Mouse (Mus musculus) cerebellum, adult 8-10 months (tissue): ENCODE data around the gene Vgll4.

Experiments
- DNase-seq: peaks from one replicate; pipeline ENCODE4 v3.0.0; 2022

Vgll4 gene

DNA sequence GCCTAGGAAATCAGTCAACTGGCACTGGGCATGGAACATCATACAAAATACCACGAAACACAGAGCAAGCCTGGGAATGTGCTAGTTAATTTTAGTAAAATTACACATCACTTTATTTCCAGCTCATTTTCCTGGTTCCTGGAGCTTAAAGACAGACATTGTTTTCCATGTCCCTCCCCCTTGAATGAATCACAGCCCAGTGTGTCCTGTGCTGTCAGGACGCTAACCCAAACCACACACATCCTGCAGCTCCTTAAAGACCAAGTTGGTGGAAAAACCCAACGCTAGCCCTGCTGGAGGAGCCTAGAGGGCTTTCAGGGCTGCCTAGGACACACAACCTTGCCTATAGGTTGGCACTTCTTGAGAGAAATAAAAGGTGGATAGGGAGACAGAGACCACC is 103.7 kb downstream of the Vgll4 start:
- DNase-seq, result no peak

DNA sequence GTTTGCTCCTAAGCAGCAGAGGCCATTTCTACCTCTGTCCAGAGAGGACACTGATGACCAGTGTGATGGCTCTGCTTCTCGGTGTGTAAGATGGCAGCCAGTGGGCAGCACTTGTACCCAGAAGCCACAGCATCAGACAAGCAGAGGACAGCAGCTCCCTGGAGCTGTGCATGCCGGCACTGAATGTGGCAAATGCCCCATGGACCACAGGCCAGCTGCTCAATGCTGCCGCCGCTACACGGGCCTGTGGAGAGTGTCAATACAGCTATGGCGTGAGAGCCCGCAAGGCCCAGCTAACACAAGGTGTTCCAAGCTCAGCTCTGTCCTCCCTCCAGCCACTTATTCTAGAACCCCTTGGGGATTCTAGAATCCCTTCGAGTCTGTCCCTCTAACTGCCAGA is 105.4 kb downstream of the Vgll4 start:
- DNase-seq, result no peak

DNA sequence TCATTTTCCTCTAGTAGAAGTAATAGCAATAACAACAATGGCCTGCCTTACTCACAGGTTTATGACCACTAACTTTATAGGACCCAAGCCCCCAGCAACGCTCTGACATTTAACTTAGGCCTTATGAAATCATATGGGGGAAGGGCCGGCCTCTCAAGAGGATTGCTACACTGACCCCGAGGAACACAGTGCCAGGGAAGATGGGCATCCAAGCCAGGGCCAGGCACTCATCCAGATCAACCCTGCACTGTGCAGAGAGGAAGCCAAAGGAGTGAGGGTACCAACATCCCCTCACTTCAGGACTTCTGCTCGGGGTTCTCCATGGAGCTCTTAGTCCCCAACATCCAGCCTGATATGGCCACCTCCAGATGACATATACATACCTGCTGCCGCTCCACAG is 106.3 kb downstream of the Vgll4 start:
- no peak for DNase-seq

DNA sequence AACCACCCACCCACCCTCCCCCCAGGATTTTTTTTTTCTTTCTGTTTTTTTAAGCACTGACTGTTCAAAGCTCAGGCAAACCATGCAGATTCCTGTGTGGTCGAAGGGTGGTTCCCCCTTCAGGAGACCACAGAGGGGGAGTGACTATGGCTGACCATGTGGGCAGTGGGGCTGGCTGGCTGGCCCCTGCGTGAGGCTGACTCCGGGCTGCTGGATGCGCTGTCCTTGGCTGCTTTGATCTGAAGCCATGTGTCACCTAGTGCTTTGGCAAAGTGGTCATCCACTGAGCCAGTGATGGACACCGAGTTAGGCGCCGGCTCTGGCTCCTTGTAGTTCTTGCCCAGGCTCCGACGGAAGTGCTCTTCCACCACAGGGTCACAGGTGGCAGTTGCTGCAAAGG is 107.7 kb downstream of the Vgll4 start:
- no peak for DNase-seq

DNA sequence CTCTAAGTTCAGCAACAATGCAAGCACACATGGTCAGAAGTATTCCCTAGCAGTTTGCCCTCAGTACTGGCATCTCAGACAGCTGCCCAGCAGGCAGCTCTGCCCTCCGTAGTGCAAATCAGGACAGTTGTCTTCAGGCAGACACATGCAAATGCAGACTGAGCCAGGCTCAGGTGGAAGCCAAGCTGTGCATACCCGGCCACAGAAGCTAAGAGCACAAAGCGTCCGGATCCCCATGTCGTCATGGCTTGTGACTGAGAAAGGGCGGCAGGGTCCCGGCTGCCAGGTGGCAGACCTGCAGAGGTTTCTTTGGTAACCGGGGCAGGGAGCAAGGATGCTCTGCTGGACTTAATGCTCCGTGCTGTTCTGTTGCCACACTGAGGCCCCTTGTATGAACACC is 108.2 kb downstream of the Vgll4 start:
- peak; percentile 61 for DNase-seq

DNA sequence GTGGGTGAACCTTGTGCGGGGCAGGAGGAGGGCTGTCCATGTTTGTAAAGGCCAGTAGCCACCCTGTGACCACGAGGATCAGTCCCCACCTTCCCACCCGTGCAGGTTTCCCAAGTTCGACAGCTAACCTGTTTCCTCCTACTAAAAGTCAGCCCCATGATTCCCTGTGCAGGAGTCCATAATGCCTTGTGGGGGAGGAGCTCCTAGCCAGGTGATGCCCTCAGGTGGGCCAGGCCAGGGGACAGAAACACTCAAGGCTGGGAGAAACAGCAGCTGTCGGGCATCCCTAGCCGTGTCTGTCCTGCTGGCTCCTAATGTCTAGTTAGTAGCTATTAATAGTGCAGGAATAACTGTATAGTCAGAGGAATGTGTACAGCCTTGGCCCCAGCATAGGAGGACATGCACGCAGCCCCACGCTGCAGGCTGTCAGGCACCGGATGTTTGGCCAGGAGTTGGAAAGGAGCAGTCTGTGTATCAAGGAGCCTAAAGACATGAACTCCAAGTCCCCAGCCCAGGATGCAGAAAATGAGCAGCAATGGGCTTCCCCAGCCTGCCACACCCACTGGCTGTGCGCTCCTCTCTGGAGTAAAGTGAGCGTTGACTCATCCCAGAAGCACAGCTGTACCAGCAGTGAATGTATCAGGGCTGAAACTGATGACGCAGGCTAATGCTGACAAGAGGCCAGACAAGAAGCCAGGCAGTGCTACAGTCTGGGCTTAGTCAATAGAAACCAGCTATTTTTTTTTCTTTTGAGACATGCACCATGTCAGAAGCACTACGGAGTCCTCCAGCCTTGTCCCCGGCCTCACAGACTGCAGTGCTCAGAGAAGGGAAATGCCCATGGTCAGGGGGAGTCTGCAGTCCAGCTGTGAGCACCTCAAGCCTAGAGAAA is 108.9 kb downstream of the Vgll4 start:
- no peak for DNase-seq

DNA sequence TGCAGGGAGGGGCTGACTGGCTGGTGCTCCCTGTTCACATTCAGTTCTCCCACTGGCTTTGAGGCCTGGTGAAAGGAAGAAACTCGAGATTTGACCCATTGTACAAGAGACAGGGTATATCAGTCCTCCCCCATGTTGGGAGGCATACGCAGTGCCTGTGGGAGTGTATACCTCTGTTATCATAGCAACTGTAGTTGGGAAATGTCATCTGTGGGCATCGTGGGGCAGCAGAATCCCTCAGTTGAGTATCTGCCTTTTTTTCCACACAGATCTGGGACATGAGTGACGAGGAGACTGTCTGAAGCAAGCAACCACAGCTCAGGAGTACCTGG is 111.1 kb downstream of the Vgll4 start:
- no peak for DNase-seq

DNA sequence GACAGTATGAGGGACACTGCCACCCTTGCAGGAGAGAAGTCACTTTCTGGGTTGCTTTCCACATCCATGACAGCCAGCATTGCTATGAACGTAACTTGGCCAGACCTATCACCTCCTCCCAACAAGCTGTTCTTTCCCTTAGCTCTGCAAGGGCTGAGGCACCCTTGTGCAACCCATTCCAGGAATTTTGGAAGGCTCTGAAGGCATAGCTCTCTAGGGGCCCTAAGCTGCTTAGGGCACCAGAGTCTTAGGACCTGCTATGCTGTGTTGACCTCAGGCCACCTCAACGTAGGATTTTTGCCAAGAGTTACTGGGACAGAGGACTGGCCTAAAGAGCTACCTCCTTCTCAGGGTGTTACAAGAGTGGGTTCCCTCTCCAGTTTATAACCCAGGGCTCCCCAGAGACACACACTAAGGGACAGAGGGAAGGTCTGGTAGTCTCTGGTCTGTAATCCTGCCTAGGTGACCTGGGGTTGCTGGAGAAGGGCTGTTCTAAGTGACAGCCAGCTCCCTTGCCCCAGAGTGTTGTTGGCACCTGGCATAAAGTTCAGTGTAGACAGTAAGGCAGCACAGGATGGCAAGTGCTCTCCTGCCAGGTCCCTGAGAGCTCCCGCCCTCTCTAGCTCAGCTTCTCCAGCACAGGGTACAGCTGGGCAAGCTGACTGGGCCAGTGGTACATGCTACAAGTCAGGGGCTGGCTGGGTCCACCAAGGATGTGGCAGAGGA is 111.6 kb downstream of the Vgll4 start:
- DNase-seq, result no peak

DNA sequence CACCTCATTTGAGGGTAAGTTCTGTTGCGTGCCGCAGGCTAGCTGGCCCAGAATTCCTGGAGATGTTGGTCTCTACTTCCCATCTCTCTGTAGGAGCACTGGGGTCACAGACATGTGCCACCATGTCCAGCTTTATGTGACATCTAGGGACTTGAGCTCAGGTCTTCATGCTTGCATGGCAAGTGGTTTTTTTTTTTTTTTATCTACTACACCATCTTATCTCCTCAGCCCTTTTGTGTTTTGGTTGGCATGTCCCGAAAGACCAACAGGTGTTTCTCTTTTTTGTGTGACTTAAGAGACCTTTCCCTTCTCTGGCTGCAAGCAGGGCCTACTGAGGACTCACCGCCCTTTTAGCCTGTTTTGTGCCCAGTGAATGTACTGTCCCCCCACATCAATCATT is 113.3 kb downstream of the Vgll4 start:
- DNase-seq, result no peak

DNA sequence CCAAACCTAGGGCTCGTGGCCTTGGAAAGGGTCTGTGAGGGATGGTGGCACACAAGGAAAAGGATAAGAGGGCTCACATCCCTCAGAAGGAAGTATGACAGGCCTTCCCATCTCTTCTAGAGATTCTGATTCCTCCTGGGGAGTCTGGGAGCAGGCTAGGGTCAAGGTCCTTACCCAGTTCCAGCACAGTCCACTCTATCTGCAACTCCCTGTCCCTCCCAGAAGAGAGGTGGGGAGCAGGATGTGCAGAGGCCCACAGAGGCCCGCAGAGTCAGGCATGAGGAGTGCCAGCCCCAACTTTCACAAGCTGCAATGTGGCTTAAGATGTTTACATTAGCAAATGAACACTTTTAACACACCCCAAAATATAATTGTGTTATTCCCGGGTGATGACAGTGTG is 114.2 kb downstream of the Vgll4 start:
- DNase-seq, result no peak

DNA sequence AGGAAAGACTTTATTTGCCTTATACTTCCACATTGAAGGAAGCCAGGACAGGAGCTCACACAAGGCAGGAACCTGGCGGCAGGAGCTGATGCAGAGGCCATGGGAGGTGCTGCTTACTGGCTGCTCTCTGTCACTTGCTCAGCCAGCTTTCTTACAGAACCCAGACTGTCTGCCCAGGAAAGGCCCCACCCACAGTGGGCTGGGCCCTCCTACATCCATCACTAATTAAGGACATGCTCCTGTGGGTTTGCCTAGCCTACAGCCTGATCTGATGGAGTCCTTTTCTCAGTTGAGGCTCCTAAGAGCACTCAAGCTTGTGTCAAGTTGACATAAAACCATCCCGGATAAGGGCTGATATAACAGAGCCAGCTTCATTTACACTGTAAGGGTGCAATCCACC is 115.4 kb downstream of the Vgll4 start:
- DNase-seq, result no peak

DNA sequence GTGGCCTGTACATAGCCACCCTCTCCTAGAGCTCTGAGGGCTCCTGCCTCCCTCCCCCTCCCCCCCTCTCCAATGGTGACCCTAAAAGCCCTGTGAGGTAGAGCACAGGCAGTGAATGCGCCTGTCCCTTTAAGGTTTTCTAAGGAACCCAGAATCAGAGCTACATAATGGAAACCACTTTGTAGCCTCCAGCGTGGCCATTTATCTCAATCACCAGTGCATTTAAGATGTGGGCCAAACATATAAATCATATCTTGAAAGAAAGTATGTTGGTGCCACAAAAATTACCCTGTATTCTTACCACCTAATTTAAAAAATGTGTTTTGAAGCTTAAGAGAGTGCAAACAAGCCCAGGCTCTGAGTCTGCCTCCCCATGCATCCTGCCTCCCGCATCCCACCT is 117.1 kb downstream of the Vgll4 start:
- no peak for DNase-seq

DNA sequence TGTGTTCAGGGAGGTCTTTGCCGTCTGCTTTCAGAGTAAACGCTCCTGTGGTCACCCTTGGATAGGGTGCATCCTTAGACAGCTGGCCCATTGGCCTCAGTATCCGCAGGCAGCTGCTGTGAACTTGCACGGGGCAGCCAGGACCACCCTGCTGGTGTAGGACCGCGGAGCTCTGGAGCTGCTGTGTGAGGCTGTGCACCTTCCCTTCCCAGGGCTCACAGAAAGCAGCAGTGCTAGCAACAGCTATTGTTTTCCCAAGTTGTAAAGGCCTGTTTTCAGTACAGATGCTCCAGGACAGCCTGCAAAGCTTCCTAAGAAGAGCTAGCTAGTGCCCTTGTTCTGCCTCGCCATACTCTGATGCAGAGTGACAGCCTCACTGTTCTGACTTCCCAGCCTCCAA is 118.1 kb downstream of the Vgll4 start:
- DNase-seq, result no peak

DNA sequence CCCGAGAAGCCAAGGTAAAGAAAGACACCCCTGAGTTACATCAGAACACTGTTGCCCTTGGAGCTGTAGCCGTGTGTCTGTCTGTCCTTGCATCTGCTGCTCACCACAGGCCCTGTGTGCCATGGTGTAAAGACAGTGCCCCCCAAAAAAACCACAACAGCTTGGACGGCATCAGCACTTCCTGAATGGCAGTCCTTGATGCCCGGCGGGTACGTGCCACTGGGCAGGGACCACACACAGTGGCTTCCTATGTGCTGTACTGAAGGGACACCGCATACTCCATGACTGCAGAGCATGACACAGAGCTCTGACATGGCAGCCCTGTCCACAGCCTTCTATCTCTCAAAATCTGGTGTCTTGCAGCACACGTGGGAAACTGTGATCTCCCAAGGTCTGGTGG is 120.0 kb downstream of the Vgll4 start:
- no peak for DNase-seq

DNA sequence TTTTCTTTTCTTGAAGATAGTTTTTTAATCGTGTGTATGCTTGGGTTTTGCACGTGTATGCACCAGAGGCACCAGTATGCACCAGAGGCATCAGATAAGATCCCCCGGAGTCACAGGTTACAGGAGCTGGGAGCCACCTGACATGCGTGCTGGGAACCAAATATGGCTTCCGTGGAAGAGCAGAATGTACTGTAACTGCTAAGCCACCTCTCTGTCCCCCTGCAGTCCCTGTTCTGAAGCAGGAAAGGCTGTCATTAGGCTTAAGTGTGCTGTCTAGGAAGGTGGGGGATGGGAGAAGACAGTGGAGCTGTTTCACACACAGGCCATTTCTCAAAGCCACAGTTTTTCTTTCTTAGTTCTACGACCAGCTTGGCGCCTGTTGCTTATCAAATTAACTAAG is 121.0 kb downstream of the Vgll4 start:
- DNase-seq, result no peak

DNA sequence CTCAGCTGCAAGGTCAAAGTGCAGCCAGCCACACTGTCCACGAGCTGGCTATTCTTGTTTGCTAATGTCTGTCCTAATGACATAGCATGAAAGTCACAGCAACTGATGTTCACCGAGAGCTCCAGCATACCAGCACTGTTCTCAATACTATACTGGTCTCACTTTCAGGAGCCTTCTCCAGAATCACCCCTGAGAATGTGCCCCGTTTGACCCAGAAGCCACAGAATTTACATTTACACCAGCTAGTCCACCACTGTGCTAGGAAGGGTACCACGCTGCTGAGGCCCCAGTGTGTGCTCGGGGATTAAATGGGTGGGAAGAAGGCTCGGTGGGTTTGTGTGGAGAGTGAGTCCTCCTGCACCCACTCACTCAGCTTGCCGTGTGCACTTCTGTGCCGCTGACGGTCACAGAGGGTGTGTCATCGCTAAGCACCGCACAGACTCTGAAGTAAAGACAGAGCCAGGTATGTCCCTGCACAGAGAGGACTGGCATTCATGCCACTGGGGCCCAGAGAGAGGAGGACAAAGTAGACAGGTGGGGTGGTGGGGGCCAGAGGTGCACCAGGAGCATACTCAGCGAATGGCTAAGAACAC is 122.1 kb downstream of the Vgll4 start:
- no peak for DNase-seq

DNA sequence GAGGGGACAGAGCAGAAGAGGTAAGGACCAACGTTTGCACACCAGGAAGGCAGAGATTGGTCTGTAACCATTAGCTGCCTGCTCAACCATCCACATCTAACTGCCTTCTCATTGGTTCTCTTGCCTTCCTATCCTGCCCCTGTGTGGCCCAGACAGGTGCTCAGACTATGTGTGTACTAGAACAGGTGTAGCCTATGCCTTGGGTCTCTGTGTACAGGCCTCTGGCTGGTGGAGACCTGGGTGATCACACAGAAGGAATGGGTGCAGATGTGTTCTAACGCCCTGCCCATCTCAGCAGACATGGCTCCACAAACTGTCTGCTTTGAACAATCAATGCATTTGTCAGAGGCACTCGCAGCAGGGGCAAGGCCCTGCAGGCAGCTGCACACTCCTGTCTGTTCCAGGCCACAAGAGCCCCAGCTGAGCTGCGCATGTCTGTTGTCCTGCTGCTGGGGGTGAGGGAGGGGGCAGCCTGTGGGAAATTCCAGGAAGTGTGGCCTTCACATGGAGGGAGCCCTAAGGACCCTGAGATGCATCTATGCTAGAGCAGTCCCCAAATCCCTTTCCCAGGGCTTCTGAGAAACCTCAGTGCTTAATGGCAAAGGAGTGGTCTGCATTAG is 123.5 kb downstream of the Vgll4 start:
- DNase-seq, result no peak

DNA sequence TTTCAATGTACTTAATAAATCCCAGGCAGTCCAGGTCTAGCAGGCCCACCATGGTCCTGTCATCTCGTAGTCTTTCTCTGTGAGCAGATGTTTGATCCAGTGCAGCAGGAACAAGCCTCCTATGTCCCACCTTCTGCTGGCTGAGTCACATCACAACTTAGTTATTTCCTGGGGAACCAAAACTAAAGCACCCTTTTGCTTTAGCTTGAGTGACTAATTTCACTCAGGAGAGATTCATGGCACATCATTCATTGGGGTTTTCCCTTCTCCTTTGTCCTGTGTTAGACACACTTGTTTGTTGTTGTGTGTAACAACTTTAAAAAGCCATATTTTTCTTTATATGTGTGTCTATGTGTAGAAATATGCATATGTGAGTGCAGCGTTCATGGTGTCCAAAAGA is 126.9 kb downstream of the Vgll4 start:
- no peak for DNase-seq

DNA sequence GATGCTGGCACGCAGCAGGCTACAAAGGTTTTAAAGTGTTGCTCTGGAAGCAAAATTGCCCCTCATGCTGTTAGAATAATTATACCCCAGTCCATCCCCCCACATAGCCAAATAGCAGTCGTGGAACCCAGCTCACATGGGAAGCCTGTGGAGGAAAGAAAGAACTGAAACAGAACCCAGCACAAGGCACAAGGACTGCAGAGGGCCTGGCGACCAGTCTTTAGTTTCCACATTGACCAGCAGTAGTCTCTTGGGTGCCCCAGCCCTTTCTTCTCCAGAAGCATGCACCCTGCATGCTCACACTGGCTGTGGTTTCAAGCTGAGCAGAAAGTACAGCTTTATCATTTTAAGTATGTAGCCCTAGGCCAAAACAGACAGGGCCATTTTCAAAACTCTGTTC is 127.7 kb downstream of the Vgll4 start:
- no peak for DNase-seq

DNA sequence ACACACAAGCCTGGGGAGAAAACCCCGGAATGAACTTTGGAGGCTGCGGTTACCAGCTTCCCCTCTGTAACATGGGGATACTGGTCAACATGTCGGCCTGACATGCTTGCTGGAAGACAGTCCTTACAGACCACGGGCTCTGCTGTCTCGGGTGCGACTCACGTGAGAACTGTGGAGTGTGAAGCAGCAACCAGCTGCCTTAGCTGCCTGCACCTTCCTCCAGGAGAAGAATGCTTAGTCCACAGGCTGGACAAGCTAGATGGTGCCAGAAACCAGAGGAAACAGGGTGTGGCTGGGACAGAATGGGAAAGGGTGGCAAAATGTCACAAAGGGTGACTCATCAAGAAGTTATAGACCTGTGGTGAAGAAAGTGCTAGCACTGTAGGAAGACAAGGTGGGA is 129.8 kb downstream of the Vgll4 start:
- DNase-seq, result no peak

DNA sequence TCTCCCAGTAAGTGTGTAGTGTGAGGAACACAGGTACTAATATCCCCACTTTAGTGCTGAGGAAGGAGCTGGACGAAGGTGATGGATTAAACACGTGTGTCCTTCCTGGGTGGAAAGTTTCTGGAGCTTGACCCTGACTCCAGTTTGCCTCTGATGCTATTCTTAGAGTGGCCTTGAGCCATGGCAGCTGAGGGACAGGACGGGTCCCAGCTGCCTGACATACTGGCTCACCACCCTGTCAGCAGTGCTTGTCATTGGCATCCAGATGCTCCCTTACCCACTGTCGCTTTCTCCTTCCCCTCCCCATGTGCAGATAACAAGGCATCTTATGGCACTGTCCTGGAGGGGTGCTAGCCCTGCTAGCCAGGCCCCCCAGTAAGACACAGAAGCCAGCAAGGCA is 130.9 kb downstream of the Vgll4 start:
- DNase-seq, result no peak

DNA sequence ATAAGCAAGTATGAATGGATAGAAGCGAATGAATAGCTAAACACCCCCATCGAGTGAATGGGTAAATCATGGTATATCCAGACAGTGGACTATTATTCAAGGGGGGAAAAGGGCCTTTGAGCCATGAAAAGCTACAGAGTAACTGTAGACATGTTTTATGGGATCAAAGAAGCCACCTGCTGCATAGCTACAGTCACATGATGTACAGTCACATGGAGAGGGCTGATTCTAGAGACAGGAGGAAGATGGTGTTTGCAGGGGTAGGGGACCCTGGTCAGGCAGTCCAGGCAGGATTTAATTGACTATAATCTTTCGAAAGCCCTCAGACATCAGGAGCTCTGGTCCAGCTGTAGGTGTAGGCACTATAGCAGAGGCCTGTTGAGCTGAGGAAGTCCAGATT is 133.4 kb downstream of the Vgll4 start:
- no peak for DNase-seq

DNA sequence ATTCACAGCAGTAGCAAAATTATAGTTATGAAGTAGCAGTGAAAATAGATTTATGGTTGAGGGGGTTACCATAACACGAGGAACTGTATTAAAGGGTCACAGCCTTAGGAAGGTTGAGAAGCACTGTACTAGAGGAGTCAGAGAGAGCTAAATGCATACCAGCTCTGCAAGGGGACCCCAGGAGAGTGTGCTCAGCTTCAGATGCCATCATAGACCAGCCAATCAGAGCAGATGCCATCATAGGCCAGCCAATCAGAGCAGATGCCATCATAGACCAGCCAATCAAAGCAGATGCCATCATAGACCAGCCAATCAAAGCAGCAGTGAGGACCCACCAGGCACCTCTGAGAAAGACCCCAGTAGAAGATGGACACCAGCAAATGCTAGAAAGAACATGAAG is 134.0 kb downstream of the Vgll4 start:
- DNase-seq, result no peak

DNA sequence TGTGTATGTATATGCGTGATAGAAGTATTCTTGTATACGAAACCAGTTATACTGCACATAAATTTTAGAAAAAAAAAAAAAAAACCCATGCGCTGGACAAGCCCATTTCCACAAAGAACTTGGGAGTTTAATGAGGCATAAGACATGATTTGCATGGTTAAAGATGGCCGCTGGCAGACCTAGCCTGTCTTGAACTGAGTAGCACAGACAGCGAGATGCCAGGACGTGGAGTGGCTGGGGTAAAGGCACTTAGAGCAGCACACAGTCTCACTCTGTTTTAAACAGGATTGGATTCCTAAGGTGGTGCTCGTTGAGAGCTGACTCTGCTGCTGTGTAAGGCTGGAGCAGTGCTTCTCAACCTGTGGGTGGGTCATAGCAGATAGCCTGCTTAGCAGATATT is 134.4 kb downstream of the Vgll4 start:
- DNase-seq, result no peak
